Mouse (Mus musculus): ENCODE measurements around the gene Acp1.

The Acp1 gene

DNA sequence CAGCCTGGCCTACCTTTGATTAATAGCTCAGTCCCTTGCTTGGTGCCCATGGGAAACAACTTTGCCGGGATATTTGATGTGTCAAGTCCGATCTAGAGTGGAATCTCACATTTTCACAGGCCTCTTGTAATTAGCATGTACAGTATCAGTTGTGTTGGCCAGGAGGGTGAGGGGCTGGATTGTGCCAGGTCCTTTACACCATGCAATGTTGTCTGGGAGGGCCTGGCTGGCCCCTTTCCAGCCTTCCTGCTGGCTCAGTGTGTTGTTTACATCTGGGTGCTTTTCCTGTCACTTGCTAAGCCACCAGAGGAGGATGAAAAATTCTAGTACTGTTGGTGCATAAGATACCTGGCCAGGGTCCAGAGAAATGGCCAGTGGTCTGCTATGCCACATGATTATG, 47.0 kb downstream of the Acp1 start:
- DNase-seq (ENCODE audit: low read depth, low spot score): no peak

DNA sequence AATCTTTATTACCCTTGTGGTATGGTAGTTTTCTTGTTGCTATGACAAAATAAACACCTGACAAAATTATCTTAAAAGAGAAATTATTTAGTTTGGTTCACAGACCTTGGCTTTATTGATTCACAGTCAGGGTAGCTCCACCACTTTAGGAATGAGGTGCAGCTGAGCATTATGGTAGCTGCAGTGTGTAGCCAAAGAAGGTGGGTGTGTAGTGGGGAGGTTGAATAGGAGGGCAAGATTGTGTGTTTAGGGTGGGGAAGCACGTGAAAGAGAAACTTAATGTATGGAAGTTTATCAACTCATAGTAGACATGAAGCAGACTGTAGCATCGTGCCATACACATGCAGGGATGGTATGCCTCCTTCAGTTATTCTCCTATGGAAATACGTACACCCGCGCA, 55.2 kb downstream of the Acp1 start:
- no peak for DNase-seq (ENCODE audit: low read depth, low spot score)

DNA sequence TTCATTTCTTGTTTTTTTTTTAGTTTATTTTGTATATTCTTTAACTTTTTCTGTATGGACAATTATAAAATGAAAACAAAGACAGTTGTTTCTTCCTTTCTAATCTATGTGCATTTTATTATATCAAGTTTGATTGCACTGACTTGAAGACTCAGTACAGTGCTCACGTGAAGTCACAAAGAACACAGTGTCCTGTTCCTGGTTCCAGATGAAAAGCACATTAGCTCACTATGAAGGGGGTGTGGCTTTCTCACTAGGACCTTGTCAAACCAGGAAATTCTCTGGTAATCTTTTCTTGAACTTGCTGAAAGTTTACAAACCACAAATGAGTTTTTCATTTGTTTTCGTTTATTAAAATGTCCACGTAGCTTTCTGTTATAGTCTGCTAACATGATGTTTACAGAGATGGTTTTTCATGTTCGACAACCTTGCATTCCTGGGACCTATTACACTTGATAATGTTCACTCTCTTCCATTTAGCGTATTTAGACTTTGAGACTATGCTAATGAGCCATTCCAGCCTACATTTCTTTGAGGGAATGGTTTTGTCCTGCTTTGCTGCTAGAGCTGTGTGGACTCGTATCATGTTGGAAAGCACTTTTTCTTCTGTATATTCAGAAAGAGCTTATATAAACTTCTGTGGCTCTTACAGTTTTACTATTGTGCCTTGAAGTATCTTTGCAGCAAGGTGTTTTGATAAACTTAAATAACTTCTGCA, 55.8 kb downstream of the Acp1 start:
- DNase-seq (ENCODE audit: low read depth, low spot score): no peak

- no peak for DNase-seq (ENCODE audit: low read depth, low spot score)
Observed at GRCm38 (mm10) chr12:30851871-30852270, 59.5 kb downstream of the Acp1 start.

- DNase-seq (ENCODE audit: low read depth, low spot score): no peak
Observed at GRCm38 (mm10) chr12:30850902-30851301, 60.5 kb downstream of the Acp1 start.

DNA sequence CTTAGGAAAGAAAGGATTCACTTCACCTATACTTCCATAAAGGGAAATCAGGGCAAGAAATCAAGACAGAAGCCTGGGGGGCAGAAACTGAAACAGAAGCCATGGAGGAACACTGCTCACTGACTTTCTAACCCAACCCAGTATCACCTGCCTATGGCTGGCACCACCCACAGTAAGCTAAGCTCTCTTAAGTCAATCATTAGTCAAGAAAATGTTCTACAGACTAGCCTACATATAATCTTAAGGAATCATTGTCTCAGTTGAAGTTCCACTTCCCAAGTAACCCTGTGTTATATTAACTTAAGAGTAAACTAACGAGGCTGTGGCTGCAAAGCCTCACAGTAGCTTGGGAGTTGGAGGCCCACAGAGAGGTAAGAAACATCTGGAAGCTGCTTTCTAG, 62.9 kb downstream of the Acp1 start:
- no peak for DNase-seq (ENCODE audit: low read depth, low spot score)

Measured in CD4-positive, CD25-positive, alpha-beta regulatory T cell, adult 2 months (primary cell).